ENCODE assay signal across 10 mouse cellular contexts in the genomic region with DNA sequence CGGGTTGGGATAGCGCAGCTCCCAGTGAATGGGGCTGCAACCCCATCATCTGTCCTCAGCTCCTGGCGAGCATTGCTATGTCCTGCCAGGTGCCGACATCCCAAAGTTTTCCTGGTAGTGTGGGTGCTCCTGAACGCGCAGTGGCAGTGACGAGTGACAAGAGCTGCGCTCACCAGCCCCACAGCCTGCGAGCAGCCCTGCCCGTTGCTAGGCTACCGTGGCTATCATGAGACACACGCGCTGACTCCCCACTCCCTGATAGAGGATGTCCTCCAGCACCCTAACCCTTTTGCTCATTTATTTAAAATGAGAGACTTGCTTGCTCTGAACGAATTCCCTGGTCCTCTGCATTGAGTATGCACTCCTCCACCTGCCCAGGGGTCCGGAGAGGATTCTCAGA. TPM values are rescaled to one million over a fixed set of nuclear protein-coding genes. Genes with fewer than 3 reads are reported as not detected.
A peak's percentile ranks its signal among the peaks of the same experiment; 100 is the strongest.
DNase-seq lines count a peak whose midpoint lies in the region; ATAC-seq and TF ChIP-seq lines count a peak whose summit lies in the region.
"Had no signal": no experiment of that assay in that cellular context is flagged by ENCODE, and none has a peak within 500 bp of the region (broad histone marks: within the 10 kb centered on the region; RNA-seq: fewer than 3 reads in every experiment).

No protein-coding gene starts in this region.

- H3K4me3 ChIP-seq in heart, embryonic 14.5 days (ENCODE audit: control insufficient read depth in 1 of 2, insufficient read depth in 1 of 2, low read depth in 1 of 2, low read length in 2 of 2): no peak overlapping the region
- H3K4me3 ChIP-seq in heart, adult 2 months: no peak overlapping the region
- H3K4me3 ChIP-seq in forebrain, embryonic 11.5 days (ENCODE audit: low read depth, low read length): no peak overlapping the region
- H3K4me3 ChIP-seq in midbrain, embryonic 10.5 days: peak overlapping the region; percentile 41

- no peak for TF ChIP-seq CTCF in heart, adult 2 months (IDR thresholded peaks at IDR 0.05)

- ATAC-seq in heart, embryonic 14.5 days (ENCODE audit: insufficient number of reproducible peaks, insufficient read depth, low FRiP score, low read depth): 0 out of 2 replicates have a peak, but pooled peaks have one; percentile 17
- peak; percentile 55; the same call in 1 of the 2 replicates for ATAC-seq in forebrain, embryonic 11.5 days (replicated peaks; ENCODE audit: low FRiP score)
- no peak for ATAC-seq in erythroid progenitor cell, adult 5-6 weeks (replicated peaks; ENCODE audit: low FRiP score, poor library complexity, severe bottlenecking)

- H3K4me1 ChIP-seq in heart, embryonic 14.5 days (ENCODE audit: control insufficient read depth in 2 of 2, insufficient read depth in 2 of 2, low read length in 2 of 2): peaks cover 6 to 16% of the 10 kb centered on the region in 2 experiments
- peaks cover 3% of the 10 kb centered on the region; the same call in 1 of the 2 replicates for H3K4me1 ChIP-seq in heart, adult 2 months (ENCODE audit: control insufficient read depth, insufficient read depth, low read length)
- peaks cover 6% of the 10 kb centered on the region; the same call in 1 of the 2 replicates for H3K4me1 ChIP-seq in forebrain, embryonic 11.5 days (replicated peaks; ENCODE audit: control insufficient read depth, insufficient read depth, low read length)
- peaks cover 53% of the 10 kb centered on the region for H3K4me1 ChIP-seq in midbrain, embryonic 10.5 days

- WGBS in heart, embryonic 14.5 days: 9% methylated on average over 15 of the region's 15 CpGs
- 39% methylated on average over 15 of the region's 15 CpGs for WGBS in heart, adult 2 months
- 22% methylated on average over 15 of the region's 15 CpGs for WGBS in forebrain, embryonic 11.5 days
- 12% methylated on average over 15 of the region's 15 CpGs for WGBS in midbrain, embryonic 10.5 days

- DNase-seq in heart, adult 2 months: no peak
- DNase-seq in R1 (ENCODE audit: low read depth, low spot score): peak; percentile 63
- DNase-seq in forebrain, embryonic 11.5 days (ENCODE audit: low spot score): no peak
- DNase-seq in midbrain, embryonic 10.5 days (ENCODE audit: low spot score): peak; percentile 55
- DNase-seq in thymus, postnatal 0 days (ENCODE audit: low spot score): no peak
- DNase-seq in ovary, adult 18-20 months (ENCODE audit: low spot score): no peak
- DNase-seq: lung, embryonic 14.5 days had no signal

- no peak overlapping the region for H3K27ac ChIP-seq in heart, embryonic 14.5 days (replicated peaks in 1 of 2; ENCODE audit: control insufficient read depth in 1 of 2, insufficient read depth in 1 of 2, low read depth in 2 of 2, low read length in 2 of 2)
- H3K27ac ChIP-seq in heart, adult 2 months: no peak overlapping the region
- no peak overlapping the region for H3K27ac ChIP-seq in forebrain, embryonic 11.5 days (ENCODE audit: low read depth, low read length)
- H3K27ac ChIP-seq in midbrain, embryonic 10.5 days (replicated peaks): no peak overlapping the region

- no peaks in the 10 kb centered on the region for H3K79me2 ChIP-seq in heart, adult 2 months (replicated peaks; ENCODE audit: control insufficient read depth, insufficient read depth, low read length)

- peak overlapping the region; percentile 35 for H3K4me2 ChIP-seq in heart, embryonic 14.5 days (ENCODE audit: low read length)
- peak overlapping the region; percentile 15; the same call in 1 of the 2 replicates for H3K4me2 ChIP-seq in forebrain, embryonic 11.5 days (ENCODE audit: low read depth, low read length, severe bottlenecking)
- H3K4me2 ChIP-seq: lung, embryonic 14.5 days had no signal

- no peak for TF ChIP-seq POLR2A in heart, adult 2 months (IDR thresholded peaks at IDR 0.05; ENCODE audit: insufficient read depth, low read depth, low read length)

- 0 out of 2 replicates have a peak, but pooled peaks cover 6% of the 10 kb centered on the region for H3K27me3 ChIP-seq in heart, embryonic 14.5 days (ENCODE audit: control insufficient read depth, insufficient read depth, low read length)
- 0 out of 2 replicates have a peak, but pooled peaks cover 2% of the 10 kb centered on the region for H3K27me3 ChIP-seq in heart, adult 2 months (ENCODE audit: control insufficient read depth, insufficient read depth, low read length)
- H3K27me3 ChIP-seq in forebrain, embryonic 11.5 days (ENCODE audit: control insufficient read depth, insufficient read depth, low read length): no peaks in the 10 kb centered on the region
- peaks cover 41% of the 10 kb centered on the region for H3K27me3 ChIP-seq in midbrain, embryonic 10.5 days (ENCODE audit: low read depth, poor library complexity, severe bottlenecking)
- H3K27me3 ChIP-seq: CH12.LX had no signal

- TF ChIP-seq EP300 in heart, adult 2 months (IDR thresholded peaks at IDR 0.05; ENCODE audit: insufficient read depth, low read depth, low read length): no peak

- H3K9me3 ChIP-seq in heart, embryonic 14.5 days (ENCODE audit: control insufficient read depth, low read length): no peaks in the 10 kb centered on the region
- no peaks in the 10 kb centered on the region for H3K9me3 ChIP-seq in forebrain, embryonic 11.5 days (ENCODE audit: control insufficient read depth, low read length)
- H3K9me3 ChIP-seq in midbrain, embryonic 10.5 days (replicated peaks): no peaks in the 10 kb centered on the region

- no peak overlapping the region for H3K9ac ChIP-seq in heart, embryonic 14.5 days (ENCODE audit: low read length)
- no peak overlapping the region for H3K9ac ChIP-seq in heart, adult 2 months (ENCODE audit: low read depth, low read length)
- H3K9ac ChIP-seq in forebrain, embryonic 11.5 days (ENCODE audit: low read length): no peak overlapping the region
- H3K9ac ChIP-seq: lung, embryonic 14.5 days had no signal

- no peaks in the 10 kb centered on the region for H3K36me3 ChIP-seq in heart, embryonic 14.5 days (ENCODE audit: control insufficient read depth, insufficient read depth, low read length)
- no peaks in the 10 kb centered on the region for H3K36me3 ChIP-seq in heart, adult 2 months (ENCODE audit: control insufficient read depth, insufficient read depth, low read length)
- no peaks in the 10 kb centered on the region for H3K36me3 ChIP-seq in forebrain, embryonic 11.5 days (ENCODE audit: control insufficient read depth, insufficient read depth, low read length)
- H3K36me3 ChIP-seq in midbrain, embryonic 10.5 days: no peaks in the 10 kb centered on the region

- intact Hi-C loops in heart, adult 2 months (cut with DNase I): no loop called here

RNA-seq across cellular contexts. Expression of a gene that starts 10.7 kb away (rescaled TPM):
- 25.5 and 26.4 TPM in 2 replicates for polyA plus RNA-seq in heart, embryonic 14.5 days (2014; fragmentation: Nextera tagmentation; extraction: Ambion mirVana)
- total RNA-seq in heart, adult 2 months (2021): 10 to 100 TPM; 58.3 to 59.5 TPM
- 27.4 and 41.1 TPM in 2 replicates for polyA plus RNA-seq in heart, adult 2 months (2012; rRNA removed)
- 19.1 and 19.4 TPM in 2 replicates for polyA plus RNA-seq in forebrain, embryonic 11.5 days (2014; fragmentation: Nextera tagmentation; extraction: Ambion mirVana)
- 14.7 and 14.9 TPM in 2 replicates for polyA plus RNA-seq in midbrain, embryonic 10.5 days (2016; fragmentation: Nextera tagmentation; extraction: Ambion mirVana)
- total RNA-seq in erythroid progenitor cell, adult 5-6 weeks (2015; ENCODE audit: low replicate concordance): not detected in 2 replicates
- 0.13 and 0.53 TPM in 2 replicates for total RNA-seq in erythroid progenitor cell, adult 5-6 weeks (2017; ENCODE audit: low replicate concordance)
- 6.6 and 7.9 TPM in 2 replicates for polyA plus RNA-seq in thymus, postnatal 0 days (2015; fragmentation: Nextera tagmentation; extraction: Ambion mirVana)

Comparison
In these comparisons a context has a peak if more than half of its experiments do, and no peak if none do; other contexts are left out.
1. DNase-seq: peak in R1 (single experiment) and midbrain, embryonic 10.5 days (single experiment); none in heart, adult 2 months (0 of 2), forebrain, embryonic 11.5 days (single experiment), thymus, postnatal 0 days (single experiment) and ovary, adult 18-20 months (single experiment).